Mouse (Mus musculus) 3T3-L1 (cell line): ENCODE data around the gene Osbpl10.

Source experiments
- DNase-seq: peaks from one replicate; pipeline ENCODE4 v3.0.0-alpha.2; 2015; ENCODE audit warnings: low read depth, low spot score

The Osbpl10 gene

GRCm38 (mm10) chr9:114982689-114983360, 4.5 kb downstream of the Osbpl10 start, which contains the start of gene Rps27rt:
Rps27rt (minus strand) TSS chr9:114982739.
- no peak for DNase-seq

GRCm38 (mm10) chr9:114985741-114986140, 7.4 kb downstream of the Osbpl10 start:
- no peak for DNase-seq

GRCm38 (mm10) chr9:114986361-114986760, 8.0 kb downstream of the Osbpl10 start:
- DNase-seq, result no peak

GRCm38 (mm10) chr9:114988029-114988428, 9.7 kb downstream of the Osbpl10 start:
- DNase-seq, result no peak

- DNase-seq, result no peak
Measured at GRCm38 (mm10) chr9:114988610-114989327, 10.4 kb downstream of the Osbpl10 start.

GRCm38 (mm10) chr9:114990421-114990820, 12.1 kb downstream of the Osbpl10 start:
- DNase-seq, result peak; percentile 6

- no peak for DNase-seq
Measured at GRCm38 (mm10) chr9:114992528-114992927, 14.2 kb downstream of the Osbpl10 start.

GRCm38 (mm10) chr9:114995250-114995649, 16.9 kb downstream of the Osbpl10 start:
- DNase-seq, result no peak

- no peak for DNase-seq
Measured at GRCm38 (mm10) chr9:114995716-114996115, 17.3 kb downstream of the Osbpl10 start.

GRCm38 (mm10) chr9:114996489-114996888, 18.1 kb downstream of the Osbpl10 start:
- DNase-seq, result no peak

GRCm38 (mm10) chr9:114999010-114999770, 20.8 kb downstream of the Osbpl10 start:
- DNase-seq, result no peak

GRCm38 (mm10) chr9:114999771-115000146, 21.4 kb downstream of the Osbpl10 start:
- no peak for DNase-seq

- no peak for DNase-seq
Measured at GRCm38 (mm10) chr9:115005446-115005845, 27.1 kb downstream of the Osbpl10 start.

GRCm38 (mm10) chr9:115007776-115008175, 29.4 kb downstream of the Osbpl10 start:
- no peak for DNase-seq

GRCm38 (mm10) chr9:115008194-115008593, 29.8 kb downstream of the Osbpl10 start:
- DNase-seq, result no peak

GRCm38 (mm10) chr9:115012367-115012766, 34.0 kb downstream of the Osbpl10 start:
- DNase-seq, result no peak

- DNase-seq, result no peak
Measured at GRCm38 (mm10) chr9:115020141-115020540, 41.8 kb downstream of the Osbpl10 start.

- DNase-seq, result no peak
Measured at GRCm38 (mm10) chr9:115021419-115021818, 43.0 kb downstream of the Osbpl10 start.

- DNase-seq, result no peak
Measured at GRCm38 (mm10) chr9:115023137-115023536, 44.8 kb downstream of the Osbpl10 start.

- no peak for DNase-seq
Measured at GRCm38 (mm10) chr9:115023708-115024383, 45.5 kb downstream of the Osbpl10 start.

GRCm38 (mm10) chr9:115029307-115029706, 50.9 kb downstream of the Osbpl10 start:
- no peak for DNase-seq

- no peak for DNase-seq
Measured at GRCm38 (mm10) chr9:115030581-115030980, 52.2 kb downstream of the Osbpl10 start.
